Mouse (Mus musculus) liver (tissue): ENCODE data around the gene Unc5b.
"Not testable (repeated sequence)": the region's sequence is repeated elsewhere in the genome, so short reads cannot be mapped to it uniquely, and the experiment has no call there.

Source experiments
- DNase-seq: peaks from one replicate; pipeline ENCODE4 v3.0.0-alpha.2; 2020; ENCODE audit warnings: mixed read lengths

The Unc5b gene

GRCm38 (mm10) chr10:60752040-60753020 is 79.1 kb downstream of the Unc5b start, which contains the start of gene Slc29a3:
Slc29a3 (minus strand) TSS chr10:60752794.
- peak; percentile 97 for DNase-seq

- no peak for DNase-seq
These were observed 83.6 kb downstream of the Unc5b start for GRCm38 (mm10) chr10:60747667-60748212.

GRCm38 (mm10) chr10:60746512-60746911 is 84.9 kb downstream of the Unc5b start:
- no peak for DNase-seq

- DNase-seq = no peak
These were observed 86.7 kb downstream of the Unc5b start for GRCm38 (mm10) chr10:60744543-60745290.

DNA sequence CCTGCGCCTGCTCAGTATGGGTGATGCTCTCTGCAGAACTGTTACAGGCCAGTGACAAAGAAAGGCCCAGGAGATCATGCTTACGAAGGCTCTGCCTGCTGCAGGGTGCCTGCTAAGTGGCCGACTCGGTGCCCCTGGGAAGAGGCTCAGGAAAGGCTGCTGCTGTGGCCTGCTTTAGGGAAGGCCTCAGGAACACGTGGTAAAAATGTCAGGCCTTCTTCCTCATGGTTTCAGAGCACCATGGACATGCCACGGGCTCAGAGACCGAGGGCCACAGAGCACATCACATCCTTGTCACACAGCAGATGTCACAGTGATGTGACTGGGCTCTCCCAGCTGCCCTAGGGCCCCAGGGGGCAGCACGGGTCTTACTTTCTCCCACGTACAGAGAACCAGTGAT is 87.7 kb downstream of the Unc5b start:
- no peak for DNase-seq

DNA sequence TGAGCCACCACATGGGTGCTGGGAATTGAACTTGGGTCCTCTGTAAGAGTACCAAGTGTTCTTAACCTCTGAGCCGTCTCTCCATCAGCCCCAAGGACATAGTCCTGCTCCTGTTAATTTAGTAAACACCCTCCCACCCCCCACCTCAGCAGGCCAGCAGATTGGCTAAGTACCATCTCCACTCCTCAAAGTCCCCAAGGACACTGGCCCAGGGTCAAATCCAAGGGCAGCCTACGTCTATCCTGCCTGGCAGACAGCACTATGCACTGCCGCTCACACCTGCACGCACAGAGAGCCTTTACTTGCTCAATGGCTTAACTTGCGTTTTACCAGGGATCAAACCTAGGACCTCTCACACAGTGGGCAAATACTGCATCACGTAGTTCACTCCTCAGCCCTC is 88.4 kb downstream of the Unc5b start:
- no peak for DNase-seq

DNA sequence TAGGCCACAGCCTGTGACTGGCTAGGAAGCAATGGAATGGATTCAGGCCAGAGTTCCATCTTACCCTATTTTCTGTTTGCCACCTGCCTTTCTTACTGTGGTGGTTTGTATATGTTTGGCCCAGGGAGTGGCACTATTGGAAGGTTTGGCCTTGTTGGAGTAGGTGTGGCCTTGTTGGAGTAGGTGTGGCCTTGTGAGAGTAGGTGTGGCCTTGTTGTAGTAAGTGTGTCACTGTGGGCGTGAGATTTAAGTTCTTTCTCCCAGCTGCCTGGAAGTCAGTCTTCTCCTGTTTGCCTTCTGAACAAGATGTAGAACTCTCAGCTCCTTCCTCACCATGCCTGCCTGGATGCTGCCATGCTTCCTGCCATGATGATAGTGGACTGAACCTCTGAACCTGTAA is 89.1 kb downstream of the Unc5b start:
- DNase-seq = not testable (repeated sequence)

DNA sequence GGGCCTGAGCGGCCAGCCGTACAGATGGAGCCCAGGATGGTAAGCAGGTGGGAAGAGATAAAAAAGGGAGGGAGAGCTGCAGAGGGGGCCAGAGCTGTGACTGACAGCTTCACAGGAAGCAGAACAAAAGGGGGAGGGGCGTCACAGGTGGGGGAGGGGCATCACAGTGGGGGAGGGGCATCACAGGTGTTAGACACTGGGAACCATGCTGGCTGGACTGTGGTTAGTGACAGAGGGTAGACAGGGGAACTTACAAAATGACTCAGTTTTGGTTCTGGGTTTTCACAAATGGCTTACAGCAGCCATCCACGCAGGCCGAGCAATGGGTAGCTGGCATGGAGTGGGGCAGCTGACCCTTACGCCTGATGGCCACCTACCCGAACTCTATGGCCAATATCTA is 89.9 kb downstream of the Unc5b start:
- DNase-seq = no peak

GRCm38 (mm10) chr10:60739619-60740363 is 91.6 kb downstream of the Unc5b start:
- peak; percentile 31 for DNase-seq

DNA sequence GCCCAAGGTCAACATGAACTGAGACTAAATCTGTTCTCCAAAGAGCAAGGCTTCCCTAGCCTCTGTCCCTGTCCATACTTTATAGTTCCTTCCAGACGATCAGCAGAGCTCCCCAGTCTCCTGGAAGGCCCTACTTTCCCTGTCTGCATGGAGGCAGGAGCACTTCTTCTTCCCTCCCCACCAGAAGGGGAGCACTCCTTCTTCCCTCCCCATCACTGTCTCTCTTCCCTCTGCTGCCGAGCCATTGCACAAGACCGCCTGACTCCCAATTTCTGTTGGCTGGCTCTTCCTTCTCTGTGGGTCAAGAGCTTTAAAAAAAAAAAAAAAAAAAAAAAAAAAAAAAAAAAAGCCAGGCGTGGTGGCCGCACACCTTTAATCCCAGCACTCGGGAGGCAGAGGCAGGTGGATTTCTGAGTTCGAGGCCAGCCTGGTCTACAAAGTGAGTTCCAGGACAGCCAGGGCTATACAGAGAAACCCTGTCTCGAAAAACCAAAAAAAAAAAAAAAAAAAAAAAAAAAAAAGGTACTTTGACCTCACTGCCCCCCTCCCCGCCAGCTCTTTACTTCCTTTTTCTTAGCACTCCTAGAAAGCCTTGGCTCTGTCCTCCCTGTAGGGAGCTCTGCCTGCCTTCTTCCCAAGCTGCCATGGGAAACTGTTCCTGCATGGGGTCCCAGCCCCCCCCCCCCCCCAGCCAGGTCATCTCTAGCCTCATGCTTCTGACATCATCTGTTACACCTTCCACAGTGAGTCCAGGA is 93.3 kb downstream of the Unc5b start:
- no peak for DNase-seq

DNA sequence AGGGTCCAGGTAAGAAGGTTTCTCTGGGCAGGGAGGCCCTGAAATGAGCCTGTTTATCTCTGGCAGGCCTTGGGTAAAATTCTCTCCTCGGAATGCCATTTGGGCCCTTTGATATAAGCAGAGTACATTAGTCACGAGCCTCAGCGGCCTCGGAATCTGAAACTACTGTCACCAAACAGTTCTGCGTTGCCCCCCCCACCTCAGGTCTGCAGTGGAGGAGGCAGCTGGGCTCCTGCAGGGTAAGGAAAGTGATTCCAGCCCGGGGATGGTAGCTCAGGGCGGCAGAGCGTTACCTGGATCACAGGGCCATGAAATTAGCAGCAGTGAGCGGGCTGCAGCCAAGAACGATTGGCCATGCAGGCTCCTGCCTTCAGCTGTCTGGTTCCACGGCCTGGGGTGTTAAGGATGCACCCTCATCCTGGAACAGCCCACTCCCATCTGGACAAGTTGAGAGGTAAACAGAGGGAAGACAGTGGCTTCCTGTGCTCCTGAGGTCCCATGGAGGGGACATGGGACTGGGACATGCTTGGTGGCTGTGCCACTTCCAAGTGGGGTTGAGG is 94.1 kb downstream of the Unc5b start:
- DNase-seq = no peak

GRCm38 (mm10) chr10:60735737-60736136 is 95.6 kb downstream of the Unc5b start:
- DNase-seq = no peak

DNA sequence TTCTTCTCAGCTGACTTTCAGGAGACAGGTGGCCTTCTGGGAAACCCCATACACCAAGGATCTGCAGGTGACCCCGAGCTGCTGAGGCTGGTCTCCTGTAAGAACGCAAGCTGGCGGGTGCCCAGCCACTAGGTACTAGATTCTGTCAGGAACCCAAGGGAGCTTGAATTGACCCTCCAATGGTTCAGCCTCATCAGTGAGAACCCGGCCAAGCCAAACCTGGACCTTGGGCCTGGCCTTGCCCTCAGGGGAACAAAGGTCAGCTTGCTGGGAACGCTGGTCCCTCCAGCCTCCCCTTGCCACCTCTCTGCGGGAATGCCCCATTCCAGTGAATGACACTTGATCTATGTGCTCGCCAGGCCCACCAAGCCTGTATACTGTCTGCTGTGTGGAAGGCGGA is 97.9 kb downstream of the Unc5b start:
- no peak for DNase-seq

- DNase-seq = no peak
These were observed 99.0 kb downstream of the Unc5b start for GRCm38 (mm10) chr10:60732397-60732861.

GRCm38 (mm10) chr10:60731742-60732141 is 99.6 kb downstream of the Unc5b start:
- no peak for DNase-seq

GRCm38 (mm10) chr10:60727301-60727700 is 104.1 kb downstream of the Unc5b start:
- no peak for DNase-seq

GRCm38 (mm10) chr10:60726896-60727295 is 104.5 kb downstream of the Unc5b start:
- DNase-seq = no peak

GRCm38 (mm10) chr10:60724496-60724895 is 106.9 kb downstream of the Unc5b start:
- DNase-seq = no peak

GRCm38 (mm10) chr10:60723345-60723744 is 108.0 kb downstream of the Unc5b start:
- DNase-seq = no peak

- no peak for DNase-seq
These were observed 109.7 kb downstream of the Unc5b start for GRCm38 (mm10) chr10:60721640-60722039.

DNA sequence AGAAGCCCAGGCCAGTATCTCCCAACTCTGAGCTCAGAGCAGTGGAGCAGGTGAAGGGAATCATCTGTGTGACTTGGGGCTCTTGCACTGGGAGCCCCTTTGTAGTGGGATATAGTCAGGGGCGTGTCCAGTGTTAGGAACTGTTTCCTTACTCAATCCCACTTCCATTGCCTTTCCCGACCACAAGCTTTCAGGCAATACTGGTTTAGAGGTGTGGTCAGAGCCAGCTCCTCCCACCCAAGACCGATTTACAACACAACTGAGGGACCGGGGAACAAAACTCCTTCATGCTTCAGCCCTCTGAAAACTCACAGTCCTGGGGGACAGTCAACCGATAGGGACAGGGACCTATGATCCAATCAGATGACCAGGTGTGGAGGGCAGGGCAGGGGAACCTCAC is 110.9 kb downstream of the Unc5b start:
- no peak for DNase-seq
